Mouse (Mus musculus): ENCODE measurements around the gene Actr6.

Gene Actr6

DNA sequence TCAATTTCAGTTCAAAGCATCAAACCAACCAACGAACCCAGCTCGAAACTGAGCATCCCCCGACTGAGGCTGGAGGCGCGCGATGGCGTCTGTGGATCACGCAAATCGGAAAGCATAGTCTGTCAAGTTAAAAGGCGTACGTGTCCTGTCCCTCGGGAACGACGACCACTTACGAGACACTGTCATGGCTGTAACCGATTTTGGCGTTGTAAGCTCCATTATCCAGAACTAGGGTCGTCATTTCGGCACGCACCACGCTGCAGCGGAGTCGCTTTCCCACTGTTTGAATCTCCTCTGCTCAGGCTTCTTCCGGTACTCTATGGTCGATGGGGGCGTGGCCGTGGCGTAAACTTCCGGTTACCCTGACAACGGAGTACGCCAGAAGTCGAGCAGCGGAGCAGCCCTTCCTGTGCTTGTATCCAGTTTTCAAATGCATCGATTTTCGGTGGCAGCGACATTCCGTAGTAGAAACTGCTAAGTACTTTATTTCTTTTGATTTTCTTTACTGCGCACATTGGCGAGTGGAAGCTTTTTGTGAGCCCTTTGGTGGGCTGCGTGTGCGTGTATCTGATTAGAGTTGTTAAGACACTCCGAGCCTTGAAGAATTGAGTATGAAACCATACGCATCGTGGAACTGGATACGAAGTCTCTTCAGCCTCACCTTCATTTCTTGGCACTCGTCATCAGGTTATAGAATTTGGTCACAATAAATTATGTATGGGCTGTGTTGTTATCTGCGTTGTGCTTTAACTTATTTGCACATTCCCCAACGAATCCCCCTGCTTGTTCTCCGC lies at the start of gene Actr6:
Actr6 (minus strand) TSS at position 295 of the 794 bp plus-strand sequence.
- in situ Hi-C loops (cut with MboI; ENCODE audit: unreplicated experiment in 2 of 2) = loop anchor here in 1 of 2 experiments (25.0 kb wide), 1 partner anchor 1455 kb away; the partner anchor contains the start of gene Tmpo

DNA sequence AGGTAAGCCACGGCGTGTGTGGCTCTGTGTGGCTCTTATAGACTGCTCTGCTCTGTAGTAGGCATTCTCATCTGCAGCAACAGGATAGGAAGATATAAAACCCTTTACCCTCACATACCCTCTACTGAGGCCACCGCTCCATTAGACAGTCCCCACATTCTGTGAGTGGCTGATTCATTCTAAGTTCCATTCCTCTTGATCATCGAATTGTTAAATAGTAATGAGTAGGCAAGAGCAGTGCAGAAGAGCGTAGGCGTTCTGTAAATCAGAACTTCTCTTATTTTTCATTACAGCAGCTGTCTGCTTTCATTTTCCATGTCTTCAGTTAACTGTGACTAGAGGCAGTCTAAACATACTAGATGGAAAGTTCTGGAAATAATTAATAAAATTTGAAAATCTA lies 43.9 kb upstream of the Actr6 start:
- in situ Hi-C loops (cut with MboI; ENCODE audit: unreplicated experiment in 2 of 2) = no loop called here

DNA sequence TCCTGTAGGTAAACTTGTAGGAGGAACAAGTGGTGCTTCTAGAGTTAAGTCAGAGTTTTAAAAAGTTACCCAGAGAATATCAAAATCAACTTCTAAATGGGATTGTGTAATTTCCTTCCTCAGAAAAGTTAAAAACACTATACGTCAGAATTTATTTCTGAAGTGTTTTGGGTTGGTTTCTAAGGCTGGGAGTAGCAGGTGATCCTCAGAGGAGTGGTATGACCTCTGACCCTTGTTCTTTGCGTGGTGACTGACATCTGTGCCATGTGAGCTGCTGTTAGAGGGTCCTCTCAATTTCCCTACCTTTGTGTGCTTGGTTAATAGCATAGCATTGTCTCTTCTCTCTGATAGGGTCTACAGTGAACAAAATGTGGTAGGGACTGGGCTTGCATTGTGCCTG lies 39.8 kb upstream of the Actr6 start:
- in situ Hi-C loops (cut with MboI; ENCODE audit: unreplicated experiment in 2 of 2) = no loop called here

DNA sequence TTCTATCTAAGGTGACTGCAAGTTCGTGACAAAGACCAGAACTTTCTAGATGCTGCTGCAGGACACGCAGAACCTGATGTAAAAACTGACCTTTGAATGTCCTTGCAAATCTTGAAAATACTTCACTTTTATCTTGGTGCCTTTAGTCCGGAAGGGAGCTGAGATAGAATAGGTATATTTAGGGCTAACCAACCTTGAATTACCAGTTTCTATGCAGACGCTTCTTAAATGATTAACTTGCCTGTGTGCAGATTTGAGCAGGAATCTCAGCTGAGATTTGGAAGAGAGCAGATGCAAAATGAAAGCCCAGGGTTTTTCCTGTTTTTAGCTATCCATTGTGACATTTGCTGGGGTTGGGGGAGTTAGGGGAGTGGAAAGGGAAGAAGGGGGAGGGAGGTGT lies 37.0 kb upstream of the Actr6 start:
- in situ Hi-C loops (cut with MboI; ENCODE audit: unreplicated experiment in 2 of 2) = no loop called here

DNA sequence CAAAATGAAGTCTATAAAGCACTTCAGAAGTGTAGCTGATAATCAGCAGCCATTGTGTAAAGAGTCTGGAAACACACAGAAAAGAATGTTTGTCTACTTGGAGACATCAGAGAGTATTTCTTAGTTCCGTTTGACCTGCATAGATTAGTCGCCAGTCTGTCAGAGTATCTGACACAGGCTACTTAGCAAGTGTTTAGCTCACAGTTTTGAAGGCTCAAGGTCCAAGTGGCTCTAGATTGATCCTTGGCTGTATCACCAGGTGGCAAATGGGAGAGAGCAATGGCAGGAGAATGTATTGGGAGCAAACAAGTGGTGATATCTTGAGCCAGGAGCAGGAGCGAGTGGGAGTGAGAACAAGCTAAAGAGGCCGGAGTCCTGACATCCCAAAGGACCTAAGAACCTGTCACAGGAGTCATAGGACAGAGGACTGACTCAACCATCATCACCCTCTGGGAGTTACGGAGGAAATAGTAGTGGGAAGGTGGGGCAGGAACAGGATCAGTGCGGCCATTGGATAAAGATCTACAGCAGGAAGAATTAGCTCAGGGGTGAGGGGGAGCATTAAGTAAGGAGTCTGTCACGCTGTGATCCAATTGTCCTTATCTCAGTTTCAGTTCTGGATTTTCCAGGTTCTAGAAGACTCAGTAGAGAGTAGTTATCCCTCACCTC lies 36.4 kb upstream of the Actr6 start:
- in situ Hi-C loops (cut with MboI; ENCODE audit: unreplicated experiment in 2 of 2) = no loop called here

DNA sequence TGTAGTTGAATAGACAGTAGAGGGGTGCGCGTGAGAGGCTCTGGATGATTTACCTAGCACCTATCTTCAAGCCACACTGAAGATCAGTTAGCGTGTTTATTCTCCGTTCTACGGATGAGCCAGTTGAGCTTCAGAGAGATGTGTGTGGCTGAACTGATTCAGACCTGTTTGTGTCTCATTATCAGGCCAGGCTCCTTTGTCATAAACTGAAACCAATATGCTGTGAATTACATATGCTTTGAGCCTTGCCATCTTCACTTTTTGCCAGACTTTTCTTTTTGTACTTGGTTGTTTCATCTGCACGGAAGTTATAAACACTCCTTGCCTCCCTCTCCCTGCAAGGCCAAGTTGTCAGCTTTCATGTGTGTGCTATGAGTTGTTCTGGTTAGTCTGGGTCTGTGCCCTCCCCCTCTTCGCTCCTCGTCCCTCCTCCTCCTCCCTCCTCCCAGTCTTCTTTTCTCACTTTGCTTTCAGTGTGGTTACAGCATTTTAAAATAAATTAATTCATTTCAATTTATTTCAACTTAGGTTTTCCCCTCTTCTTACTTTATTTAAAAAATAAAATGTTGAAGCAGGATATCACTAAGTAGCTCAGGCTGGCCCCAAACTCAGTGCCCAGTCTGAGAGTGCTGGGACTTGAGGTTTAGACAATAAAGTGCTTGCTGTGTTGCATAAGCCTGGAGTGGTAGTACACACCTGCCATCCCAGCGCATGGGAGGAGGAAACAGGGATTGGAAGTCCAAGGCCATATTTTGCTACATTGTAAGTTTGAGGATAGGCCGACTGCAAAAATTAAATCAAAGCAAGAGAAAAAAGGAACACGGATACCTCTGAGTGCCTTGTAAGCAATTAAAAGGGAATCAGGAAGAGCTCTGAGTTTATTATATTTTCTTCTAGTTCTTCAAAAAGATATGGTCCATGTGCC lies 34.0 kb upstream of the Actr6 start:
- in situ Hi-C loops (cut with MboI; ENCODE audit: unreplicated experiment in 2 of 2) = no loop called here

DNA sequence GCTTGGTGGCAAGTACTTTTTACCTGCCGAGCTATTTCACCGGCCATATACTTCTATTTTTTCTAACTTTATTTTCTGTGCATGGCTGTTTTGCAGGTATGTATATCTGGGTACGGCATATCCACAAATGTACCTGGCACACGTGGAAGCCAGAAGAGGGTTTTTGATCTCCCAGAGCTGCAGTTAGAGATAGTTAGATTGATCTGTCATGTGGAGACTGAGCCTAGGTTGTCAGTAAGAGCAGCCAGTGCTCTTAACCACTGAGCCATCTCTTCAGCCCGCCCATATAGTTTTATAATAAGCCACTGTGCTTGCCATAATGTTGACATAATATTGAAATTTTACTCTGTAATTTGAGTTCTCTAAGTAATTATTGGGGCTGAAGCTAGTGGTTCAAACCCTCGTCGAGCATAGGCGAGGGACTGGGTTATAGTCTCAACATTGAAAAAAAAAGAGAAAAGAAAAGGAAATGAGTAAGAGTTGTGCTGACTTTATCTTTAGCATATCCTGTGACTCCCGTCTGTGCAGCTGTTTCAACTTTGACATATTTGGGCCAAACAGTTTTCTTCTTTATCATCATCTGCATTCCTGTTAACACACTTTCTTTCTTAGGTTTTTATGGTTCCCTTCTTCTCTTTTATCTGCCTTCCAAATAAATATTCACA lies 32.5 kb upstream of the Actr6 start:
- in situ Hi-C loops (cut with MboI; ENCODE audit: unreplicated experiment in 2 of 2) = no loop called here

DNA sequence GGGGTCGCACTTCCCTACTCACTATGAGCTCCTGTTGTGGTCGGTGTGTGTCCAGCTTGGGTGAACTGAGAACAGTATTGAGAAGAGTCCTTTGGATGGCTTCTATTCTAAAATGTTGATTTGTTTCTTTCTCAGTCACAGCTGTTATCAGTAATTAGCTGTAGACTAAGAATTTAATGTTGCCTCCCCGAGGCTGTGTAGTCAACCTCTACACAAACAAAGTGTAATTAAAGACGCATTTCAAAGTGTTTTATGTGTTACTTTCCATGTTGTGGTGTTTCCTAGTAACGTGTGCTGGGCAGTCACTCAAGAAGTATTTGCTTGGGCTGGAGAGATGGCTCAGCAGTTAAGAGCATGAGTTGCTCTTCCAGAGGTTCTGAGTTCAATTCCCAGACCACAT lies 28.7 kb upstream of the Actr6 start:
- in situ Hi-C loops (cut with MboI; ENCODE audit: unreplicated experiment in 2 of 2) = no loop called here

DNA sequence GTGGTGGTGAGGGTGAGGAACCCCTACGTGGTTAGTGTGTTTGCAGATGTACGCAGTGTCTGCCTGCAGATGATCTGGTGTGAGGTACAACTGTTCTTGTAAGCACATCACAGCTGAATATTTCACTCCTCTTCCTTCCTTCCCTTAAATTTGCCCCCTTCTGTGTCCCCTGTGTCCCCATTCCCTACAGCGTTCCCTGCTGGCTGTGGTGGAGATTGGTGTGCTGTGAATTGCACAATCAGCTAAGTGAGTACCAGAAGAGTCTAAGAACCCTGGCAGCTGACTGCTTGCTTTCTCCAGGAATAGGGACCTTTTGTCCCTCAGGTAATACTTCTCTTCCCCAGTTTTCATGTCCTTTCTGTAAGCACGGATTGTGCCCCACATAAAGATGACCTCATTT lies 23.1 kb upstream of the Actr6 start:
- in situ Hi-C loops (cut with MboI; ENCODE audit: unreplicated experiment in 2 of 2) = no loop called here

DNA sequence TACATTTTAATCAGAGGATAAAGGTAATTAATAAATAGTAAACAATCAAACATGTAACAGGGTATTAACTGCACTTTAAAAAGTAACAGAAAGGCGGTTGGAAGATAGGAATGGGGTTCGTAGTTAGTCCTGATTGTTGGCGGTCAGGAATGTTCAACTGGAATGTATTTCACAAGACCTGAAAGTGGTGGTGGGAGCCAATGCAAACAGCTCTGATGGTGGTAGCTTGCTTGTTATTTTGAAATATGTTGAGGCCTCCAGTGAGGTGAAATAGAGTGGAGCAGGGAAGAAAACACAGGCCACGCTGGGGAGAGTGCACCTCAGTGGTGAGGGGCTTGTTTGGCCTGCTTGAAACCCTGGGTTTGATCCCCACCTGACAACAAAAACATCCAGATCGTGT lies 19.0 kb upstream of the Actr6 start:
- in situ Hi-C loops (cut with MboI; ENCODE audit: unreplicated experiment in 2 of 2) = no loop called here

DNA sequence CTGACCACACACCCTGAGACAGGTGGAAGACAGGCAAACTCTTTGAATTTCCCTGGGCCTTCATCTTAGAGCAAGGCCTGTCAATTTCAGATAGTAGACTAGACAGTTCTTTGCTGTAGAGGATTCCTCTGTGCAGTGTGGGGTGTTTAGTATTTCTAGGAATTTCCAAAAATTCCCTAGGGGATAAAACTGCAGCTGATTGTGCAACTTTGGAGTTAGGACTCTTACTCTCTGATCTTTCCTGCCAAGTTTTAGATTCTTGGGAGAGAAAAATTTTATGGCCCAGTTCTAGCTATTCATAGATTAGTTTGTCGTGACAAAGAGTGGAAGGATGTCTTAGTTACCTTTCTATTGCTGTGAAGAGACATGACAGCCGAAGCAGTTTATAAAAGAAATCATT lies 16.5 kb upstream of the Actr6 start:
- in situ Hi-C loops (cut with MboI; ENCODE audit: unreplicated experiment in 2 of 2) = loop anchor here (10.0 to 25.0 kb wide), 3 partner anchors 294 to 1439 kb away; partner anchors contain the start of genes Gas2l3 (in 1 of the 2) and Tmpo (in 1 of the 2)

DNA sequence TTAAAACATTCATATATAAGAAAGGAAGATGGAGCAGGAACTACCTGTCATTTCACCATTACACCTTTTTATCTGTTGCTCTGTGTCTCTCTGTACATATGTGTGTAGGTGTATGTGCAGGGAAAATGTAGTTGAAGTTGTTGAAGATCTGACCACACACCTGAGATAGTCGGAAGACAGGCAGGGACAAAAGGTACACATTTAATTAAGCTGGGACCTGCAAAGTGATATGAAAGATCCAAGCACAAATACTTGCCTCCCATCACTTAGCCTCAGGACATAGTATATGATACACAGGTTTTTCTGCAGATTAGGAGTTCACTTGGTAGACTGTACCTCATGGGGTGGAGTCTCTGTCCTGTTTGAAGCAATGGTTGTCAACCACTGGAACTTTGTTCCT lies 15.8 kb upstream of the Actr6 start:
- in situ Hi-C loops (cut with MboI; ENCODE audit: unreplicated experiment in 2 of 2) = loop anchor here (10.0 to 25.0 kb wide), 3 partner anchors 293 to 1439 kb away; partner anchors contain the start of genes Gas2l3 (in 1 of the 2) and Tmpo (in 1 of the 2)

DNA sequence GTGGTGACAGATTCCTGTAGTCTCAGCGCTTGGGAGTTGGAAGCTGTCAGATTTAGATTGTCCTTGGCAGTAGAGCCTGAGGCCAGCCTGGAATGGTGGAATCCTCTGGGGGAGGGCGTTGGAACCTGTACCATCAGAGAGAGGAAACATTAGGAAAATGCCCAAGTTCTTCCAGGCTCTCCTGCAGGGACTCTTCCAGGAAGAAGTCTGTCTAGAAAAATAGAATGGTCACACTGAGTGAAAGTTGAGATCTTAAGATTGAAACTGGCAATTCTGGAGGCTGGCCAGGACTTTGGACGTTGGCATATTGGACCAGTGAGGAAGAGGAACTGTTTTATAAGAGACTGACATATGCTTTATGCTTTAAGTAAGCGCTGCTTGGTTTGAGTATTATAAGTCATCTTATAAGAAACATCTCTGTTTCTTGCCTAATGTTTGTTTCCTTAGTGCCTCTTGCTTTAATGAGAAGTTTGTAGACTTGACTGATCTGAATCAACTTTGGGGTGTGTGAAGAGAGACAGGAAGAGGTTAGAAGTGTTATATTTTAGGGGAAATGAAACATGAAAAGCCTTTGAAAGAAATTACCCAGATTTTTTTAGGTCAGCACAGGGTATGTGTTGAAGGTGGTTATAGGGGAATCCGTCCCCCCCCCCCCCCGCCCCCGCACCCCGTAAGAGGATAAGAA lies 15.3 kb upstream of the Actr6 start:
- in situ Hi-C loops (cut with MboI; ENCODE audit: unreplicated experiment in 2 of 2) = loop anchor here (10.0 to 25.0 kb wide), 3 partner anchors 293 to 1440 kb away; partner anchors contain the start of genes Gas2l3 (in 1 of the 2) and Tmpo (in 1 of the 2)

DNA sequence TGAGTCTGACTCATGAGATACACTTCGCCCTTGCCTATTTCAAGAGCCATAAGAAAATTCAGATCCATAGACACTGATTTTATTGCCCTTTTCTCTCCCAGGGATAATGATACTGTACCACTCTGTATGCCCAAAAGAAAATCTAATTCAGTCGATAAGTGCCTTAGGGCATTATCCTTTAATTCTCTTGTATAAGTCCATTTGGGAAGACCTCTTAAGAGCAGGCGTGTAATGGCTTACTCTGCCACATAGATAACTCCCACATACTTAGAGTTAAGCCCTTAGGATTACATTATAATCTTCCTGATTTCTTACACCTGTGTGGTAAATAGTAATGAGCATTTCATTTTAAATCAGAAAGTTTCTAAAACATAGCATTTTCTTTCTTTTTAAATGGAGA lies 14.5 kb upstream of the Actr6 start:
- in situ Hi-C loops (cut with MboI; ENCODE audit: unreplicated experiment in 2 of 2) = loop anchor here (10.0 to 25.0 kb wide), 3 partner anchors 292 to 1441 kb away; partner anchors contain the start of genes Gas2l3 (in 1 of the 2) and Tmpo (in 1 of the 2)

DNA sequence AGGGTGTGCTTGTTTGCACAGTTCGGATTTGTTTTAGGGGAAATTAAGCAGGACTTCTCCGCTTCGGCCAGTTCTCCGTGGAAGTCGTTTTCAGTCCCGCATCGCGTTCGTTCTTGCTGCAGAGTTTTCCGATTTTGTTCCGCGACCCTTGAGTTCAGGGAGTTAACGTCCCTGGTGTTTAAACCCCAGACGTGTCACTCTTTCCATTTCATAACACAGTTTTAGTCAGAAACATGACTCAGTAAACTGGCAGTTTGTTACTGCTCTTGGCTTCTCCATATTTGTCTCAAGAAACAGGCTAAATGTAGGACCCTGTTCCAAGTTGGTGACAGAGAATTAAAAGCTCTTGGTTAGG lies 13.5 kb upstream of the Actr6 start:
- in situ Hi-C loops (cut with MboI; ENCODE audit: unreplicated experiment in 2 of 2) = loop anchor here (10.0 to 25.0 kb wide), 3 partner anchors 291 to 1442 kb away; partner anchors contain the start of genes Gas2l3 (in 1 of the 2) and Tmpo (in 1 of the 2)

DNA sequence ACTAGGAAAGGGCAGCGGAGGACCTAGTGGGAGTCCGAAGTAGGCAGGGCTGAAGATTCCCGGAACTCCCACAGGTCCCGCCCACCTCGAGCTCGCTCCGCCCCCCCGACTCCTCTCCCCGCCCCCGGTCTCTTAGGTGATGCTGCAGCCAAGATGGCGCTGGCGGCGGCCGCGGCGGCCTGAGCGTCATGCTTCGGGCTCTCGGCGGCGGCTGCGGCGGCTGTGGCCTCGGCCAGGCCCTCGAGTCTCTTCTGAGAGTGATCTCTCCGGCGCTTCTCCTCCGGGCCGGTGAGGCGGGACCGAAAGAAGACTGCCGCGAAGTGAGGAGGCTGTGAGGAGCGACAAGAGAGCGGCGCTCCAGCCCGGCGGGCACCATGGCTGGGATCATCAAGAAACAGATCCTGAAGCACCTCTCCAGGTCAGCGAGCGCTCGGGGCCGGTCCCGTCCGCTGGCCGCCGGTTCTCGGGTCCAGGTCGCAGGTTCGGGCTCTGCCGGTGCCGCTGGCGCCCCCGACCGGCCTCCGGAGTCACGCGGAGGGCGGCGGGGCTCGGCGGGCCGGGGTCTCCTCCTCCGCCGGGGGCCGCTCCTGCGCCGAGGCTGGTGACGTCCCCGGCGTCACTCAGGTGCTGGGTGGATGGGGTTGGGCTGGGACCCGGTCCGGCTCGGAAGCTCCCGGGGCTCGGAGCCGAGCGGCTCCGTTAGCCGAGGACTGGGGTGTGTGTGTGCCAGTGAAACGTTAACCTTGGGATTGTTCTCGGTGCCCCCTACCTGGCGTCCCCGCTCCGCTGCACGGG lies 13.0 kb upstream of the Actr6 start, which contains the start of gene Uhrf1bp1l:
Uhrf1bp1l (plus strand) TSS at position 121 of the 795 bp plus-strand sequence.
- in situ Hi-C loops (cut with MboI; ENCODE audit: unreplicated experiment in 2 of 2) = loop anchor here (10.0 to 25.0 kb wide), 3 partner anchors 290 to 1442 kb away; partner anchors contain the start of genes Gas2l3 (in 1 of the 2) and Tmpo (in 1 of the 2)

DNA sequence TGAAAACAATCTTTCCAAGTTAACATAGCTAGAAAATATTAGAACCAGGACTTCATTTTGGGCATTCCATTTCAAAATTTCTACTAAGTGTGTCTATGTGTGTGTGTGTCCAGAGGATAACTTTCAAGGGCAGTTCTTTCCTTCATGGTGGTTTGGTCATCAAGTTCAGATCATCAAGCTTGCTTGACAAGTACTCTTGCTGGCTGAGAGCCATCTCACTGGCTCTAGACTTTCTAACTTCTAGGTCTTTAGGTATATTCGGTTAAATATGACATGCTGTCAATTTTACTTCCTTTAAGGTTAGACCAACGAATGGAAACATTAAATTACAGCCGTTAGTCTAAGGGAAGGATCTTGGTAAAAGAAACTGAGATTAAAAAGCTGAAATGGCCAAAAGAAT lies 12.2 kb upstream of the Actr6 start:
- in situ Hi-C loops (cut with MboI; ENCODE audit: unreplicated experiment in 2 of 2) = loop anchor here (10.0 to 25.0 kb wide), 3 partner anchors 290 to 1443 kb away; partner anchors contain the start of genes Gas2l3 (in 1 of the 2) and Tmpo (in 1 of the 2)

DNA sequence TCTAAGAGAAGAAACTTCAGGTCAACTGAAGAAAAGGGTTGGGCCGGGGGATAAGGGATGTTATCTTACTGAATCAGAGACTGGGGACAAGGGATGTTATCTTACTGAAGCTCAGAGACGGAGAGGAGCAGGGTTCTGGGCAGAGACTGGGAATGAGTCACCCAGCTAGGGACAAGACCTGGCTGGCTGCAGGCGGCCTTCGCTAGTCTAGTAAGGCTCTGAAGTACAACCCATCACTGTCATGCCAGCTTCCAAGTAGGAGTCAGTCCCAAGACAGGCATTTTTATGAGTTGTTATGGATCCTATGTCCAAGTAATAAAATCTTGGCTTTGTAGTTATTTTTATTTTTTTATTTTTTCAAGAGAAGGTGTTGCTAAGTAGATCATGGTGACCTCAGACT lies 11.2 kb upstream of the Actr6 start:
- in situ Hi-C loops (cut with MboI; ENCODE audit: unreplicated experiment in 2 of 2) = loop anchor here (10.0 to 25.0 kb wide), 3 partner anchors 288 to 1444 kb away; partner anchors contain the start of genes Gas2l3 (in 1 of the 2) and Tmpo (in 1 of the 2)

All from v-Abl transformed pro-B cells (cell line).